Mouse (Mus musculus) thymus, postnatal 14 days (tissue): ENCODE results near the gene Akap6.

Source experiments
- DNase-seq: peaks from one replicate; pipeline ENCODE4 v3.0.0; 2021

Gene Akap6

GRCm38 (mm10) chr12:53193664-53194063 lies 494.5 kb downstream of the Akap6 start:
- DNase-seq = no peak
